Comparison of ENCODE assay signal across 10 mouse cellular contexts in genomic region chr11:48872695-48873300, GRCm38 (mm10). TPM values are rescaled to one million over a fixed set of nuclear protein-coding genes. Genes with fewer than 3 reads are reported as not detected.
A peak's percentile ranks its signal among the peaks of the same experiment; 100 is the strongest.
DNase-seq lines count a peak whose midpoint lies in the region; ATAC-seq and TF ChIP-seq lines count a peak whose summit lies in the region.
"Had no signal": no experiment of that assay in that cellular context is flagged by ENCODE, and none has a peak within 500 bp of the region (broad histone marks: within the 10 kb centered on the region; RNA-seq: fewer than 3 reads in every experiment).

No protein-coding gene starts in this region.

- TF ChIP-seq EP300 in heart, postnatal 0 days (IDR thresholded peaks at IDR 0.05; ENCODE audit: low read depth): no peak

- no peaks in the 10 kb centered on the region for H3K9me3 ChIP-seq in heart, postnatal 0 days (replicated peaks; ENCODE audit: control insufficient read depth, low read length)
- no peaks in the 10 kb centered on the region for H3K9me3 ChIP-seq in liver, embryonic 12.5 days (replicated peaks)
- H3K9me3 ChIP-seq: neural tube, embryonic 12.5 days had no signal

- peak overlapping the region; percentile 68 for H3K4me3 ChIP-seq in heart, postnatal 0 days (ENCODE audit: low read depth, low read length)
- H3K4me3 ChIP-seq in liver, embryonic 12.5 days: peak overlapping the region; percentile 65

- peaks cover 14% of the 10 kb centered on the region for H3K4me1 ChIP-seq in heart, postnatal 0 days (ENCODE audit: control insufficient read depth, insufficient read depth)
- H3K4me1 ChIP-seq in liver, embryonic 12.5 days: peaks cover 61% of the 10 kb centered on the region

- TF ChIP-seq CTCF in heart, postnatal 0 days (IDR thresholded peaks at IDR 0.05; ENCODE audit: low read depth): no peak

- 87% methylated on average over 7 of the region's 7 CpGs for WGBS in heart, postnatal 0 days
- 58% methylated on average over 7 of the region's 7 CpGs for WGBS in liver, embryonic 12.5 days (ENCODE audit: insufficient replicate concordance)

- ATAC-seq in heart, postnatal 0 days (ENCODE audit: insufficient read depth, low read depth): no peak
- no peak for ATAC-seq in liver, embryonic 12.5 days

- H3K27me3 ChIP-seq in heart, postnatal 0 days (ENCODE audit: control insufficient read depth, insufficient read depth, low read length): 0 out of 2 replicates have a peak, but pooled peaks cover 4% of the 10 kb centered on the region
- no peaks in the 10 kb centered on the region for H3K27me3 ChIP-seq in liver, embryonic 12.5 days (replicated peaks)

- no peaks in the 10 kb centered on the region for H3K36me3 ChIP-seq in heart, postnatal 0 days (replicated peaks; ENCODE audit: control insufficient read depth, insufficient read depth, low read length)
- H3K36me3 ChIP-seq in liver, embryonic 12.5 days: 0 out of 2 replicates have a peak, but pooled peaks cover 3% of the 10 kb centered on the region
- H3K36me3 ChIP-seq: neural tube, embryonic 12.5 days had no signal

- H3K9ac ChIP-seq in heart, postnatal 0 days (replicated peaks; ENCODE audit: low read depth, low read length): peak overlapping the region; percentile 73; the same call in 1 of the 2 replicates
- H3K9ac ChIP-seq in liver, embryonic 12.5 days: peak overlapping the region; percentile 70
- H3K9ac ChIP-seq: neural tube, embryonic 12.5 days had no signal

- H3K4me2 ChIP-seq in heart, postnatal 0 days (ENCODE audit: low read depth, low read length): peak overlapping the region; percentile 88
- H3K4me2 ChIP-seq in liver, embryonic 12.5 days: peak overlapping the region; percentile 72

- peak; percentile 49 for DNase-seq in heart, postnatal 0 days (ENCODE audit: low spot score)
- no peak for DNase-seq in heart, adult 8-10 months (ENCODE audit: low spot score)
- peak; percentile 19 for DNase-seq in CD4-positive helper T cell, adult 2 months (ENCODE audit: low read depth, low spot score)
- peak; percentile 24 for DNase-seq in c-Kit-positive CD71-positive TER-119-negative erythroid progenitor cells, embryonic 14.5 days (ENCODE audit: low read depth)
- no peak for DNase-seq in right cerebral cortex, adult 2 months (ENCODE audit: low spot score in 2 of 2)
- DNase-seq in frontal cortex, postnatal 14 days (ENCODE audit: low spot score in 2 of 2): no peak
- DNase-seq in spleen, adult 12 weeks (ENCODE audit: low spot score): no peak

- peak overlapping the region; percentile 90 for H3K27ac ChIP-seq in heart, postnatal 0 days (ENCODE audit: low read depth)
- peak overlapping the region; percentile 89 for H3K27ac ChIP-seq in liver, embryonic 12.5 days
- H3K27ac ChIP-seq: neural tube, embryonic 12.5 days had no signal

RNA-seq across cellular contexts. Expression of gene Irgm1, which starts 1.3 kb away (rescaled TPM):
- total RNA-seq in heart, postnatal 0 days (2014; rRNA removed; ENCODE audit: low replicate concordance): 23.0 and 34.7 TPM in 2 replicates
- polyA plus RNA-seq in heart, postnatal 0 days (2015; fragmentation: Nextera tagmentation; extraction: Ambion mirVana): 13.8 and 15.0 TPM in 2 replicates
- total RNA-seq in heart, adult 8-10 months (2022): 10 to 100 TPM; 11.7 to 13.3 (median 12.1) TPM
- polyA plus RNA-seq in liver, embryonic 12.5 days (2016; fragmentation: Nextera tagmentation; extraction: Ambion mirVana): 16.3 and 16.5 TPM in 2 replicates

RNA-seq across cellular contexts. Expression of gene Gm5431, which starts 29.2 kb away (rescaled TPM):
- total RNA-seq in heart, postnatal 0 days (2014; rRNA removed; ENCODE audit: low replicate concordance): 0.08 and 0.92 TPM in 2 replicates
- polyA plus RNA-seq in heart, postnatal 0 days (2015; fragmentation: Nextera tagmentation; extraction: Ambion mirVana): 0.11 and 0.12 TPM in 2 replicates
- 1 to 10 TPM in 2 of 4 experiments, under 1 TPM in 2; 0.47 to 1.2 (median 0.90) TPM for total RNA-seq in heart, adult 8-10 months (2022)
- polyA plus RNA-seq in liver, embryonic 12.5 days (2016; fragmentation: Nextera tagmentation; extraction: Ambion mirVana): 0.19 and 0.33 TPM in 2 replicates
- polyA plus RNA-seq: forebrain, embryonic 11.5 days had no signal

RNA-seq across cellular contexts. Expression of gene Gm12184, which starts 46.3 kb away (rescaled TPM):
- total RNA-seq in heart, postnatal 0 days (2014; rRNA removed; ENCODE audit: low replicate concordance): 1.8 and 27.8 TPM in 2 replicates
- 1.8 and 2.7 TPM in 2 replicates for polyA plus RNA-seq in heart, postnatal 0 days (2015; fragmentation: Nextera tagmentation; extraction: Ambion mirVana)
- 1 to 10 TPM; 1.6 to 5.4 (median 3.7) TPM for total RNA-seq in heart, adult 8-10 months (2022)
- 4.1 and 5.0 TPM in 2 replicates for polyA plus RNA-seq in liver, embryonic 12.5 days (2016; fragmentation: Nextera tagmentation; extraction: Ambion mirVana)

RNA-seq across cellular contexts. Expression of gene Trim7, which starts 46.9 kb away (rescaled TPM):
- 1.1 and 5.3 TPM in 2 replicates for total RNA-seq in heart, postnatal 0 days (2014; rRNA removed; ENCODE audit: low replicate concordance)
- polyA plus RNA-seq in heart, postnatal 0 days (2015; fragmentation: Nextera tagmentation; extraction: Ambion mirVana): 1.3 and 1.9 TPM in 2 replicates
- 10 to 100 TPM; 15.6 to 31.7 (median 17.5) TPM for total RNA-seq in heart, adult 8-10 months (2022)
- not detected in 2 replicates for polyA plus RNA-seq in liver, embryonic 12.5 days (2016; fragmentation: Nextera tagmentation; extraction: Ambion mirVana)

RNA-seq across cellular contexts. Expression of gene Trim41, which starts 55.6 kb away (rescaled TPM):
- 22.7 and 39.6 TPM in 2 replicates for total RNA-seq in heart, postnatal 0 days (2014; rRNA removed; ENCODE audit: low replicate concordance)
- 2.7 and 2.9 TPM in 2 replicates for polyA plus RNA-seq in heart, postnatal 0 days (2015; fragmentation: Nextera tagmentation; extraction: Ambion mirVana)
- 10 to 100 TPM; 22.2 to 28.9 (median 23.8) TPM for total RNA-seq in heart, adult 8-10 months (2022)
- polyA plus RNA-seq in liver, embryonic 12.5 days (2016; fragmentation: Nextera tagmentation; extraction: Ambion mirVana): 2.1 and 2.3 TPM in 2 replicates

Comparison
In these comparisons a context has a peak if more than half of its experiments do, and no peak if none do; other contexts are left out.
1. DNase-seq: peak in heart, postnatal 0 days (single experiment), CD4-positive helper T cell, adult 2 months (single experiment) and c-Kit-positive CD71-positive TER-119-negative erythroid progenitor cells, embryonic 14.5 days (single experiment); none in heart, adult 8-10 months (single experiment), right cerebral cortex, adult 2 months (0 of 2), frontal cortex, postnatal 14 days (0 of 2) and spleen, adult 12 weeks (single experiment).